Mouse (Mus musculus) MEL (cell line): ENCODE results near the gene Chrm4.

ENCODE experiments used
- CTCF ChIP-seq, 3 experiments: IDR thresholded peaks in 2 of 3; conservative IDR thresholded peaks in 1 of 3; 2 replicates each; pipeline ENCODE4 v1.5.1; 2011 to 2012; ENCODE audit warnings: low read length in 3 of 3, low read depth in 2 of 3, mild to moderate bottlenecking in 2 of 3, improper control_type of control experiment in 1 of 3, inconsistent platforms in 1 of 3, mixed read lengths in 1 of 3, moderate library complexity in 1 of 3; ENCODE audit not compliant: control insufficient read depth in 1 of 3, insufficient read depth in 1 of 3, poor library complexity in 1 of 3, severe bottlenecking in 1 of 3
- E2F4 ChIP-seq: IDR thresholded peaks from 2 replicates; pipeline ENCODE4 v1.6.1; 2011; ENCODE audit warnings: low read depth, low read length, improper control_type of control experiment, borderline replicate concordance
- GATA1 ChIP-seq: IDR thresholded peaks from 2 replicates; pipeline ENCODE4 v1.6.1; 2011; ENCODE audit warnings: low read depth, low read length, improper control_type of control experiment
- MAX ChIP-seq: IDR thresholded peaks from 2 replicates; pipeline ENCODE4 v1.6.1; 2011; ENCODE audit warnings: low read length, improper control_type of control experiment
- MAZ ChIP-seq: IDR thresholded peaks from 2 replicates; pipeline ENCODE4 v1.6.1; 2012; ENCODE audit warnings: low read depth, mild to moderate bottlenecking, inconsistent platforms, low read length, improper control_type of control experiment
- MXI1 ChIP-seq: IDR thresholded peaks from 2 replicates; pipeline ENCODE4 v1.6.1; 2011; ENCODE audit warnings: mild to moderate bottlenecking, low read depth, low read length, improper control_type of control experiment
- POLR2A ChIP-seq, 2 experiments: IDR thresholded peaks; 2 replicates each; pipeline ENCODE4 v1.6.1; 2011 to 2012; ENCODE audit warnings: low read length in 2 of 2, mild to moderate bottlenecking in 2 of 2, control low read depth in 1 of 2, improper control_type of control experiment in 1 of 2, low read depth in 1 of 2, moderate library complexity in 1 of 2; ENCODE audit not compliant: control insufficient read depth in 1 of 2, insufficient read depth in 1 of 2, poor library complexity in 1 of 2
- RCOR1 ChIP-seq: IDR thresholded peaks from 2 replicates; pipeline ENCODE4 v1.6.1; 2012; ENCODE audit warnings: low read depth, mild to moderate bottlenecking, inconsistent platforms, low read length, improper control_type of control experiment
- SIN3A ChIP-seq: IDR thresholded peaks from 2 replicates; pipeline ENCODE4 v1.6.1; 2012; ENCODE audit warnings: low read length, improper control_type of control experiment, inconsistent platforms
- SMC3 ChIP-seq: IDR thresholded peaks from 2 replicates; pipeline ENCODE4 v1.6.1; 2011; ENCODE audit warnings: low read depth, low read length, improper control_type of control experiment
- USF1 ChIP-seq: IDR thresholded peaks from 2 replicates; pipeline ENCODE4 v1.6.1; 2014; ENCODE audit warnings: low read depth, mild to moderate bottlenecking, inconsistent platforms, low read length, improper control_type of control experiment, moderate library complexity
- ZKSCAN1 ChIP-seq: IDR thresholded peaks from 2 replicates; pipeline ENCODE4 v1.6.1; 2012; ENCODE audit warnings: low read depth, mild to moderate bottlenecking, inconsistent platforms, low read length, improper control_type of control experiment, moderate library complexity

DNA sequence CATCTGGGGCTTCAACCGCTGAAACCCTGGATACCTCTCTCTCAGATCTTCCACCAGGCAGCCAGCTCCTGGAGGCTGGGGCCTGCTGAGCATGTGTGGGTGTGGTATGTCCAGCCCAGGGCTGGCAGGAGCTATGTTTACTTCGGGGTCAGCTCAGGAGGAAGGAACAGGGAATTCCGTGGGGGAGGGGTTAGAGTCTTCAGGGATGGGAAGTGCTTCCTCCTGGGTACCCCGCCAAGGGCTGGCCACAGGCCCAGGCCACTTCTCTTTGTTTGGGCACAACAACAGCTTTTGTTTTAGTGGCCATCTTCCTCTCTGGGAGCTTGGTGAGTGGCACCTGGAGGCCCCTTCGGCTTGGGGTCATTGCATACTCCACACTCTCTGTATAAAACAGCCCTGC, 26.8 kb downstream of the Chrm4 start:
- TF ChIP-seq MAX (no peak), SIN3A (no peak), SMC3 (no peak), E2F4 (no peak), MXI1 (no peak), CTCF (IDR thresholded peaks at IDR 0.05 in 2 of 3, conservative IDR thresholded peaks at IDR 0.05 in 1 of 3; ENCODE audit: control insufficient read depth in 1 of 3, insufficient read depth in 1 of 3, low read depth in 2 of 3, low read length in 3 of 3, poor library complexity in 1 of 3, severe bottlenecking in 1 of 3) (no peak), RCOR1 (no peak), ZKSCAN1 (no peak), USF1 (no peak), GATA1 (no peak), POLR2A (IDR thresholded peaks at IDR 0.05; ENCODE audit: control insufficient read depth in 1 of 2, insufficient read depth in 1 of 2, low read depth in 1 of 2, low read length in 2 of 2, poor library complexity in 1 of 2) (no peak), MAZ (no peak)
